ENCODE assay signal across 9 mouse cellular contexts in the genomic region with DNA sequence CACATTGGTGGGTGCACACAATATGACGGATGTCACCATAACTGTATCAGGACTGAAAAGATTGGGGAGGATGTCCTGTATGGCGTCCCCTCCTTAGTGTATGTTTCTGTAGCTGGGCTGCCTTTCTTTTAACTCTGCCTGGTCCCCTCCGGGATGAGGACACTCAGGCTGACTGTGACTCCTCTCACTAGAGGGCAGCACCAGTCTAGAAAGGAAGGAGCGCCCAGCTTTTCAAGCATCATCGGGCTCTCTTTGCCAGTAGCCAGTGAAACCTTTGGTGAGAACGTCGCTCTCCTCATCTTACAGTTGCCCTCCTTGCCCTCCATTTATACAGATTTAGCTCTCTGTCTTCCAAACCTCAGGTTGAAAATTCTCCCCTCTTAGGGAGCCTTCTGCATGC.
A peak's percentile ranks its signal among the peaks of the same experiment; 100 is the strongest.
DNase-seq lines count a peak whose midpoint lies in the region; ATAC-seq and TF ChIP-seq lines count a peak whose summit lies in the region.
"Had no signal": no experiment of that assay in that cellular context is flagged by ENCODE, and none has a peak within 500 bp of the region (broad histone marks: within the 10 kb centered on the region; RNA-seq: fewer than 3 reads in every experiment).

No protein-coding gene starts in this region.

- peak; percentile 78 for TF ChIP-seq CTCF in forebrain, postnatal 0 days (IDR thresholded peaks at IDR 0.05; ENCODE audit: low read depth)

- WGBS in forebrain, postnatal 0 days: 20% methylated on average over 7 of the region's 7 CpGs
- WGBS in midbrain, embryonic 15.5 days: 26% methylated on average over 7 of the region's 7 CpGs

- no peak overlapping the region for H3K27ac ChIP-seq in forebrain, postnatal 0 days (ENCODE audit: low read depth, low read length)
- H3K27ac ChIP-seq in midbrain, embryonic 15.5 days: 0 out of 2 replicates have a peak overlapping the region, but pooled peaks have one; percentile 7
- H3K27ac ChIP-seq: liver, embryonic 13.5 days; stomach, embryonic 15.5 days had no signal

- H3K4me1 ChIP-seq in forebrain, postnatal 0 days (ENCODE audit: insufficient read depth): no peaks in the 10 kb centered on the region; the same call in 1 of the 2 replicates
- H3K4me1 ChIP-seq in midbrain, embryonic 15.5 days: peaks cover 34% of the 10 kb centered on the region
- H3K4me1 ChIP-seq: liver, embryonic 13.5 days; stomach, embryonic 15.5 days had no signal

- no peak overlapping the region for H3K4me3 ChIP-seq in forebrain, postnatal 0 days (ENCODE audit: low read depth, low read length)
- H3K4me3 ChIP-seq in midbrain, embryonic 15.5 days: no peak overlapping the region
- H3K4me3 ChIP-seq: liver, embryonic 13.5 days; stomach, embryonic 15.5 days had no signal

- no peak overlapping the region for H3K9ac ChIP-seq in forebrain, postnatal 0 days
- no peak overlapping the region for H3K9ac ChIP-seq in midbrain, embryonic 15.5 days
- H3K9ac ChIP-seq: liver, embryonic 13.5 days; stomach, embryonic 15.5 days had no signal

- peak; percentile 46 for DNase-seq in ovary, postnatal 36 days (ENCODE audit: low spot score)
- no peak for DNase-seq in ovary, adult 18-20 months (ENCODE audit: low spot score)
- peak; percentile 86 to 89 for DNase-seq in cerebellum, postnatal 10 days
- peak; percentile 79 for DNase-seq in forebrain, postnatal 0 days
- DNase-seq in layer of hippocampus, postnatal 10 days (ENCODE audit: low spot score in 2 of 2): peak; percentile 75
- DNase-seq: liver, embryonic 13.5 days had no signal

- H3K36me3 ChIP-seq in forebrain, postnatal 0 days (ENCODE audit: insufficient read depth): no peaks in the 10 kb centered on the region
- no peaks in the 10 kb centered on the region for H3K36me3 ChIP-seq in midbrain, embryonic 15.5 days (replicated peaks)
- H3K36me3 ChIP-seq: liver, embryonic 13.5 days; stomach, embryonic 15.5 days had no signal

- H3K27me3 ChIP-seq in forebrain, postnatal 0 days (ENCODE audit: insufficient read depth, low read length): no peaks in the 10 kb centered on the region
- no peaks in the 10 kb centered on the region for H3K27me3 ChIP-seq in midbrain, embryonic 15.5 days (replicated peaks)
- H3K27me3 ChIP-seq: liver, embryonic 13.5 days; stomach, embryonic 15.5 days had no signal

- no peaks in the 10 kb centered on the region for H3K9me3 ChIP-seq in forebrain, postnatal 0 days (ENCODE audit: low read length)
- no peaks in the 10 kb centered on the region for H3K9me3 ChIP-seq in midbrain, embryonic 15.5 days
- H3K9me3 ChIP-seq: liver, embryonic 13.5 days; stomach, embryonic 15.5 days had no signal

- H3K4me2 ChIP-seq in forebrain, postnatal 0 days (ENCODE audit: low read depth): peak overlapping the region; percentile 26; the same call in 1 of the 2 replicates
- no peak overlapping the region for H3K4me2 ChIP-seq in midbrain, embryonic 15.5 days
- H3K4me2 ChIP-seq: liver, embryonic 13.5 days; stomach, embryonic 15.5 days had no signal

- peak; percentile 64 for ATAC-seq in forebrain, postnatal 0 days
- peak; percentile 24 for ATAC-seq in midbrain, embryonic 15.5 days (replicated peaks)
- no peak for ATAC-seq in monocyte, adult 5-6 weeks (replicated peaks; ENCODE audit: insufficient number of reproducible peaks, low FRiP score, low TSS enrichment, poor library complexity, severe bottlenecking)
